Mouse (Mus musculus): ENCODE measurements at regions not wholly inside any gene's neighbourhood (a gene's known extent, or its start where the extent isn't known, plus 50 kb on each side); places are given as distances from the start of the nearest gene placed in this dataset.

DNA sequence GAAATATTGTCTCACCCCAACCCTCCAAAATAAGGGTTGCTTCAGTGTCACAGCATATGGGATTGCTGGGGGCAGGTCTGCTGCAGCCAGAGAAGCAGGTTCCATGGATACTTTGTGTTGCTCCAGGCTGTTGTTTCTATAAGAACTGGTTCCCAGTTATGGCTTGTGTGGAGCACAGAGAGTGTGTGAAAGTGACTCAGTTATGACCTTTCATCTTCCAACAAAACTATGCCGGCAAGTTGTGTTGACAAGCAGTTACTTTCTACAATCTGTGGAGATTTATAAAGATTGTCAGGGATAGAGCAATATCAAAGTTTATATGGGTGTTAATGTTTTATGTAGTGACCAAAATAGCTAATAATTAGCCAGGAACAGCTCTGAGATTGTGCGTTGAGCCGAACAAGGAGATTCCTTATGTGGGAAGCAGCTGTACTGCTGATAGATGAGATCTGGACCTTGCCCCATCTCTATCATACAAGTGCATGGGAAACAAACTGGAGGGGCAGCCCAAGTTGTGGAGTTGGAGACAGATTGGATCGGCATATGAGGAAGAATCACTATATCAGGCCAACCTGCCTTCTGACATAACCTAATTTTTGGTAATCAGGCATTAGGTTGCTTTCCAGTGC, 305.1 kb downstream of the Zfp619 start:
- no peaks in the 10 kb centered on the region for H3K27me3 ChIP-seq
- no peak overlapping the region for H3K4me2 ChIP-seq
- 90% methylated on average over 4 of the region's 4 CpGs for WGBS
- no peak for ATAC-seq (replicated peaks; ENCODE audit: insufficient number of reproducible peaks, insufficient read depth, low FRiP score, low read depth)
- H3K9ac ChIP-seq: no peak overlapping the region
- H3K4me1 ChIP-seq (replicated peaks): no peaks in the 10 kb centered on the region
- H3K36me3 ChIP-seq: no peaks in the 10 kb centered on the region
- H3K9me3 ChIP-seq (replicated peaks): no peaks in the 10 kb centered on the region
- H3K4me3 ChIP-seq: no peak overlapping the region
- no peak overlapping the region for H3K27ac ChIP-seq

GRCm38 (mm10) chr7:39828378-39828777, 310.8 kb downstream of the Zfp619 start:
- Histone ChIP-seq H3K9ac (no peak overlapping the region), H3K4me1 (replicated peaks) (no peaks in the 10 kb centered on the region), H3K9me3 (replicated peaks) (no peaks in the 10 kb centered on the region), H3K27ac (no peak overlapping the region), H3K27me3 (no peaks in the 10 kb centered on the region), H3K4me2 (no peak overlapping the region), H3K36me3 (no peaks in the 10 kb centered on the region), H3K4me3 (no peak overlapping the region)
- WGBS: 65% methylated on average over 6 of the region's 6 CpGs
- no peak for ATAC-seq (replicated peaks; ENCODE audit: insufficient number of reproducible peaks, insufficient read depth, low FRiP score, low read depth)

DNA sequence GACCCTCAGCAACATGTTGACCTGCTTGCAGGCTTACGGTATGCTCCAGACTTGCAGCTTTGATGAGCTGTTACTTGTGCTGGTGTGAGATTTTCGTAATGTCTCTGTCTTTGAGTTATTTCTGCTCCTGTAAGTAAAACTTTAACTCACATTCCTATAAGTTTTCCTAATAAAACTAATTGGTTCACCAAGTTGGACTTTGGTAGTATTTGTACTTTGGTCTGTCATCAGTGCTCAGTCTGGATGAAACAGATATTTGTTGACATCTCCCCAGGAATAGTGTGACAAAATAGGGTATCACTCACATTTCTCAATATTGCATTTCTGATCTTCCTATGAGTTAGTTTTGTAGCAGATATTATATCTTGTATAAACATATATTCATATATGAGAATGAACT, 313.3 kb downstream of the Zfp619 start:
- Histone ChIP-seq H3K9ac (no peak overlapping the region), H3K4me2 (no peak overlapping the region), H3K27ac (no peak overlapping the region), H3K27me3 (no peaks in the 10 kb centered on the region), H3K36me3 (no peaks in the 10 kb centered on the region), H3K9me3 (replicated peaks) (no peaks in the 10 kb centered on the region), H3K4me1 (replicated peaks) (no peaks in the 10 kb centered on the region), H3K4me3 (no peak overlapping the region)
- no peak for ATAC-seq (replicated peaks; ENCODE audit: insufficient number of reproducible peaks, insufficient read depth, low FRiP score, low read depth)
- 77% methylated on average over 2 of the region's 2 CpGs for WGBS

DNA sequence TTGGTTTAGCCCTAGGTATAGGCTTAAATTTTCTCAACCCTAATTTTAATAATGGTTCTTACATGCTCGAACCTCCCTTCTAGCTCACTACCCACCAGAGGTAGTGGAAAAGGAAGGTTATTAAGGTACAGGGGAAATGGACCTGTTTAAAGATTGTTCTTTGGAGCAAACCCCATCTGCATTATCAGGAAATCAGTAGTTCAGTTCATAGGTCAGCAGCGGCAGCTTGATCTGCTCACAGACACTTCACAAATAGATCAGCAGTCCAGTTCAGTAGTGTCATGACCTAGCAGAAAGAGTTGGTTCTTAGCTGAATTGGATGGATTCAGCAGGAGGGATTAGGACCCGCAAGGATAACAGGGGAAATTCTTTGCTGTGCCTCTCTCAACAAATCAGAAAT, 324.4 kb downstream of the Zfp619 start:
- no peaks in the 10 kb centered on the region for H3K36me3 ChIP-seq
- no peaks in the 10 kb centered on the region for H3K27me3 ChIP-seq
- H3K9me3 ChIP-seq (replicated peaks): no peaks in the 10 kb centered on the region
- 65% methylated on average over 3 of the region's 3 CpGs for WGBS
- no peaks in the 10 kb centered on the region for H3K4me1 ChIP-seq (replicated peaks)
- no peak overlapping the region for H3K4me2 ChIP-seq
- no peak overlapping the region for H3K27ac ChIP-seq
- no peak for ATAC-seq (replicated peaks; ENCODE audit: insufficient number of reproducible peaks, insufficient read depth, low FRiP score, low read depth)
- no peak overlapping the region for H3K4me3 ChIP-seq
- no peak overlapping the region for H3K9ac ChIP-seq

DNA sequence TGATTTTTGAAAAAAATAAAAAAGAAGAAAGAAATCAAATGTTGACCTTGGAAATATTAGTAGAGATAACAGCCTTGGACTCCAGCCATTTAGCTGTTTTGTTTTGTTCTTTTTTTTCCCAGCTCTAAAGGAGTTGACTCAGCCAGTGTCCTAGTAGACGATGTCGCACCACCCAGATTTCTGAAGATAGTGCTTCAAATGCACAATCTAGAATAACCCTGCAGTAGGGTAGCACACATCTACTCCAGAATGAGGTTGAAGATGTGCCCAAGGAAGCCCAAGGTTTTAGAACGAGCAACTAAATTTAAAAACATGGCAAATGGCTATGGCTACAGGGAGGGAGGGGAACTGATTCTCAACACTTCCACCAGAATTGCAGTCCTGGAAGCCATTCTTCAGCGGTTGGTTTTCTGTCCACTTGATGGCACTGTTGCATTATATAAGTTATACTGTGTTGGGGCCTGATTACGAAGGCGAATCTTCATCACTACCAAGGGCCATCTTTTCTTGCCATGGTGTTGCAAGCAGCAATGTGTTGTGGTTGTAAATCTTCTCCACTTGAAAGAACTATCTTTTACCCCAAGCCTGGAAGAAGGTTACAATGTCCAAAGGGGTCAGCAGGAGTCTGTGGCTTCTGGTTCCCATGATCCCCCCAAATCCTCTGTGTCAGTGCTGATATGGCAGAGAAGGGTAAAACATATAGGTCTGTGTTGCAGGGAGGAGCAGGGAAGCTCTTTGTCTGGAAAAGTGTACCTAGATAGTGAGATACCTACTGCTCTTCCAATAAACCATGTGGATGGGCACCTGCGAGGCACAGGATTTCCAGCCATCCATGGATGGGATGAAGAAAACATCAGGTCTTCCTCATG, 330.6 kb downstream of the Zfp619 start:
- no peaks in the 10 kb centered on the region for H3K4me1 ChIP-seq (replicated peaks)
- ATAC-seq (replicated peaks; ENCODE audit: insufficient number of reproducible peaks, insufficient read depth, low FRiP score, low read depth): no peak
- H3K27ac ChIP-seq: no peak overlapping the region

DNA sequence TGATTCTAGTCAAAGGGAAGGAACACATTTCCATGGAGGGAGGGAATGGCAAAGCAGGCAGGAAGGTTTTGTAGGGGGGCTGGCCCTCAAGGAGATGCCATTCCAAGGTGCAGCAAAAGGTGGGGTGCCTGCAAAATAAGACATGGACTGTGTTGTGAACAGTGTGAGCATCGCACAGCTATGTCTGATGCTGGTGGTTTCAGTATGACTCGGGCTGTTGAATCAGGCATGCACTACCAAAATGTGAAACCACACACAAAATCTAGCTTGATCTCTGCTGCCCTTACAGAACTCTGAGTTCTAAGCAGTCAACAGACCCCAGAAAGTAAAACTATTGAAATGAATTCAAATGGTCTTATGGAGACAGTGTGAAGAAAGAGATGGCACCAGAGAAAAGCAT, 339.7 kb downstream of the Zfp619 start:
- Histone ChIP-seq H3K27ac (no peak overlapping the region), H3K9me3 (replicated peaks) (no peaks in the 10 kb centered on the region), H3K27me3 (no peaks in the 10 kb centered on the region), H3K36me3 (no peaks in the 10 kb centered on the region), H3K4me2 (no peak overlapping the region), H3K4me3 (no peak overlapping the region), H3K4me1 (replicated peaks) (no peaks in the 10 kb centered on the region), H3K9ac (no peak overlapping the region)
- 93% methylated on average over 2 of the region's 2 CpGs for WGBS
- ATAC-seq (replicated peaks; ENCODE audit: insufficient number of reproducible peaks, insufficient read depth, low FRiP score, low read depth): no peak

More for the DNA sequence above, 330.6 kb downstream of the Zfp619 start:
- Histone ChIP-seq H3K36me3 (no peaks in the 10 kb centered on the region), H3K4me3 (no peak overlapping the region), H3K4me2 (no peak overlapping the region), H3K9me3 (replicated peaks) (no peaks in the 10 kb centered on the region), H3K9ac (no peak overlapping the region), H3K27me3 (no peaks in the 10 kb centered on the region)
- 38% methylated on average over 7 of the region's 7 CpGs for WGBS

- no peaks in the 10 kb centered on the region for H3K4me1 ChIP-seq (replicated peaks)
- ATAC-seq (replicated peaks; ENCODE audit: insufficient number of reproducible peaks, insufficient read depth, low FRiP score, low read depth): no peak
- no peak overlapping the region for H3K4me2 ChIP-seq
- WGBS: 61% methylated on average over 4 of the region's 4 CpGs
- no peaks in the 10 kb centered on the region for H3K36me3 ChIP-seq
- H3K9me3 ChIP-seq (replicated peaks): no peaks in the 10 kb centered on the region
- H3K27ac ChIP-seq: no peak overlapping the region
- H3K9ac ChIP-seq: no peak overlapping the region
- H3K4me3 ChIP-seq: no peak overlapping the region
- H3K27me3 ChIP-seq: no peaks in the 10 kb centered on the region
Observed at GRCm38 (mm10) chr7:39862835-39863234, 345.3 kb downstream of the Zfp619 start.

- no peak overlapping the region for H3K27ac ChIP-seq
- H3K4me2 ChIP-seq: no peak overlapping the region
- WGBS: 82% methylated on average over 3 of the region's 3 CpGs
- no peaks in the 10 kb centered on the region for H3K36me3 ChIP-seq
- no peak overlapping the region for H3K4me3 ChIP-seq
- H3K4me1 ChIP-seq (replicated peaks): no peaks in the 10 kb centered on the region
- ATAC-seq (replicated peaks; ENCODE audit: insufficient number of reproducible peaks, insufficient read depth, low FRiP score, low read depth): no peak
- no peaks in the 10 kb centered on the region for H3K27me3 ChIP-seq
- H3K9ac ChIP-seq: no peak overlapping the region
- no peaks in the 10 kb centered on the region for H3K9me3 ChIP-seq (replicated peaks)
Observed at GRCm38 (mm10) chr7:39864130-39864529, 346.6 kb downstream of the Zfp619 start.

GRCm38 (mm10) chr7:39864781-39865180, 347.2 kb downstream of the Zfp619 start:
- Histone ChIP-seq H3K4me3 (no peak overlapping the region), H3K27me3 (no peaks in the 10 kb centered on the region), H3K4me1 (replicated peaks) (no peaks in the 10 kb centered on the region), H3K9ac (no peak overlapping the region), H3K27ac (no peak overlapping the region), H3K9me3 (replicated peaks) (no peaks in the 10 kb centered on the region), H3K36me3 (no peaks in the 10 kb centered on the region), H3K4me2 (no peak overlapping the region)
- 84% methylated on average over 3 of the region's 3 CpGs for WGBS
- ATAC-seq (replicated peaks; ENCODE audit: insufficient number of reproducible peaks, insufficient read depth, low FRiP score, low read depth): no peak

- Histone ChIP-seq H3K9ac (no peak overlapping the region), H3K36me3 (no peaks in the 10 kb centered on the region), H3K4me1 (replicated peaks) (no peaks in the 10 kb centered on the region), H3K9me3 (replicated peaks) (no peaks in the 10 kb centered on the region), H3K4me2 (no peak overlapping the region), H3K4me3 (no peak overlapping the region), H3K27ac (no peak overlapping the region), H3K27me3 (no peaks in the 10 kb centered on the region)
- 76% methylated on average over 6 of the region's 6 CpGs for WGBS
- ATAC-seq (replicated peaks; ENCODE audit: insufficient number of reproducible peaks, insufficient read depth, low FRiP score, low read depth): no peak
Observed at GRCm38 (mm10) chr7:39866674-39867428, 349.3 kb downstream of the Zfp619 start.

DNA sequence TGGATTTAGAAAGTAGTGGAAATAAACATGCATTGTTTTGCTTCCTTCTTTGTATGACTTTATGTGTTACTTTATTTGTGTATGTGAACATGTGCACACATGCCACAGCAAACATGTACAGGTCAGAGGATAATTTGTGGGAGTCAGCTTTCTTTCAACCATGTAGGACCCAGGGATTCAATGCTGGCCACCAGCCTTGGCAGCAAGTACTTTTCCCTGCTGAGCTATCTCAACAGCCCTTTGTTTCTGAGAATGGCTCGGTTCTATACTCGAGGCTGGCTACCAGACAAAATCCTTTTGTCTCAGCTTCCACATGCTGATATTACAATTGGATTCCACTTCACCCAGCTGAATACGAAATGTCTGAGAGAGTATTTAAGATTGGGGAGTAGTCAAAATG, 349.9 kb downstream of the Zfp619 start:
- no peak overlapping the region for H3K27ac ChIP-seq
- no peaks in the 10 kb centered on the region for H3K27me3 ChIP-seq
- no peak for ATAC-seq (replicated peaks; ENCODE audit: insufficient number of reproducible peaks, insufficient read depth, low FRiP score, low read depth)

More for the DNA sequence above, 349.9 kb downstream of the Zfp619 start:
- Histone ChIP-seq H3K9me3 (replicated peaks) (no peaks in the 10 kb centered on the region), H3K4me3 (no peak overlapping the region), H3K4me2 (no peak overlapping the region), H3K4me1 (replicated peaks) (no peaks in the 10 kb centered on the region), H3K36me3 (no peaks in the 10 kb centered on the region), H3K9ac (no peak overlapping the region)
- 27% methylated on average over 3 of the region's 3 CpGs for WGBS

All from heart, embryonic 15.5 days (tissue).